Mouse (Mus musculus) cerebellum, adult 2 months (tissue): ENCODE data around the gene Zdhhc12.
"Not testable (repeated sequence)": the region's sequence is repeated elsewhere in the genome, so short reads cannot be mapped to it uniquely, and the experiment has no call there.

Experiments used
- CTCF ChIP-seq: fragments of 200-500 bp; IDR thresholded peaks from 2 replicates; pipeline ENCODE4 v1.5.1; 2011; ENCODE audit warnings: low read depth, mild to moderate bottlenecking, control low read depth, low read length, moderate library complexity, borderline replicate concordance; ENCODE audit not compliant: insufficient read depth
- POLR2A ChIP-seq: fragments of 200-500 bp; IDR thresholded peaks from 2 replicates; pipeline ENCODE4 v1.6.1; 2011; ENCODE audit warnings: low read length, control low read depth, borderline replicate concordance; ENCODE audit not compliant: insufficient read depth

GRCm38 (mm10) chr2:30140021-30140420, 46.6 kb upstream of the Zdhhc12 start:
- TF ChIP-seq CTCF, POLR2A: not testable (repeated sequence)
